Mouse (Mus musculus): ENCODE results near the gene Ndufs3.
A peak's percentile ranks its signal among the peaks of the same experiment; 100 is the strongest.

The Ndufs3 gene

GRCm38 (mm10) chr2:90904076-90904855 is at the start of gene Ndufs3, which contains the start of gene Kbtbd4:
Ndufs3 (minus strand) TSS chr2:90904827.
Kbtbd4 (plus strand) TSS chr2:90904740.
- DNase-seq (ENCODE audit: low spot score in 2 of 2), result peak; percentile 92 to 93

GRCm38 (mm10) chr2:90953461-90953860 is 48.8 kb upstream of the Ndufs3 start:
- no peak for DNase-seq (ENCODE audit: low spot score in 2 of 2)

GRCm38 (mm10) chr2:90950582-90951194 is 46.1 kb upstream of the Ndufs3 start:
- no peak for DNase-seq (ENCODE audit: low spot score in 2 of 2)

- no peak for DNase-seq (ENCODE audit: low spot score in 2 of 2)
These were observed 45.5 kb upstream of the Ndufs3 start for GRCm38 (mm10) chr2:90950149-90950548.

- DNase-seq (ENCODE audit: low spot score in 2 of 2), result no peak
These were observed 37.1 kb upstream of the Ndufs3 start for GRCm38 (mm10) chr2:90941744-90942143.

GRCm38 (mm10) chr2:90940233-90941229 is 35.9 kb upstream of the Ndufs3 start, which contains the start of gene Celf1:
Celf1 (plus strand) TSS chr2:90940382.
- peak; percentile 90 for DNase-seq (ENCODE audit: low spot score in 2 of 2)

- DNase-seq (ENCODE audit: low spot score in 2 of 2), result peak; percentile 37 to 55
These were observed 35.1 kb upstream of the Ndufs3 start for GRCm38 (mm10) chr2:90939750-90940149.

GRCm38 (mm10) chr2:90938362-90938761 is 33.7 kb upstream of the Ndufs3 start:
- no peak for DNase-seq (ENCODE audit: low spot score in 2 of 2)

- no peak for DNase-seq (ENCODE audit: low spot score in 2 of 2)
These were observed 27.6 kb upstream of the Ndufs3 start for GRCm38 (mm10) chr2:90932273-90932672.

- DNase-seq (ENCODE audit: low spot score in 2 of 2), result no peak
These were observed 27.2 kb upstream of the Ndufs3 start for GRCm38 (mm10) chr2:90931829-90932228.

- no peak for DNase-seq (ENCODE audit: low spot score in 2 of 2)
These were observed 23.9 kb upstream of the Ndufs3 start for GRCm38 (mm10) chr2:90928566-90928965.

- no peak for DNase-seq (ENCODE audit: low spot score in 2 of 2)
These were observed 18.0 kb upstream of the Ndufs3 start for GRCm38 (mm10) chr2:90922636-90923035.

- no peak for DNase-seq (ENCODE audit: low spot score in 2 of 2)
These were observed 16.6 kb upstream of the Ndufs3 start for GRCm38 (mm10) chr2:90921178-90921577.

GRCm38 (mm10) chr2:90917999-90918698 is 13.5 kb upstream of the Ndufs3 start:
- DNase-seq (ENCODE audit: low spot score in 2 of 2), result no peak

- peak; percentile 68 to 69 for DNase-seq (ENCODE audit: low spot score in 2 of 2)
These were observed 12.8 kb upstream of the Ndufs3 start for GRCm38 (mm10) chr2:90917233-90917998.

- no peak for DNase-seq (ENCODE audit: low spot score in 2 of 2)
These were observed 12.1 kb upstream of the Ndufs3 start for GRCm38 (mm10) chr2:90916560-90917232.

- DNase-seq (ENCODE audit: low spot score in 2 of 2), result no peak
These were observed 10.9 kb upstream of the Ndufs3 start for GRCm38 (mm10) chr2:90915516-90915915.

- DNase-seq (ENCODE audit: low spot score in 2 of 2), result no peak
These were observed 9.0 kb upstream of the Ndufs3 start for GRCm38 (mm10) chr2:90913671-90914070.

GRCm38 (mm10) chr2:90911668-90912067 is 7.0 kb upstream of the Ndufs3 start:
- no peak for DNase-seq (ENCODE audit: low spot score in 2 of 2)

- DNase-seq (ENCODE audit: low spot score in 2 of 2), result no peak
These were observed 6.2 kb upstream of the Ndufs3 start for GRCm38 (mm10) chr2:90910861-90911260.
